Mouse (Mus musculus) embryo, embryonic 9.5 days (tissue): ENCODE data around the gene Me1.

Source experiments
- DNase-seq: peaks from one replicate; pipeline ENCODE4 v3.0.0-alpha.2; 2017; ENCODE audit errors: extremely low spot score

Me1 gene

GRCm38 (mm10) chr9:86543451-86543850 lies 152.3 kb downstream of the Me1 start:
- no peak for DNase-seq

- no peak for DNase-seq
These were observed 161.7 kb downstream of the Me1 start for GRCm38 (mm10) chr9:86534071-86534470.
